Mouse (Mus musculus) midbrain, embryonic 16.5 days (tissue): ENCODE measurements around the gene Tspan9. TPM values are rescaled to one million over a fixed set of nuclear protein-coding genes. Genes with fewer than 3 reads are reported as not detected.

Experiments
- ATAC-seq: fragments of 200-750 bp; cut with Nextera tagmentation; 2 replicates; pipeline ENCODE4 v1.8.0; 2017; ENCODE audit warnings: moderate TSS enrichment
- H3K27ac ChIP-seq: fragments of 300-500 bp; sonication (generic); 2 replicates; pipeline ENCODE4 v1.5.1; 2014; ENCODE audit warnings: mild to moderate bottlenecking, low read length, mixed read lengths
- H3K27me3 ChIP-seq: fragments of 300-500 bp; sonication (generic); 2 replicates; pipeline ENCODE4 v1.6.1; 2014; ENCODE audit warnings: low read depth, low read length, mixed read lengths; ENCODE audit not compliant: control insufficient read depth, insufficient read depth
- H3K36me3 ChIP-seq: fragments of 300-500 bp; sonication (generic); 2 replicates; pipeline ENCODE4 v1.6.1; 2014; ENCODE audit warnings: mild to moderate bottlenecking, low read length, moderate library complexity, mixed read lengths; ENCODE audit not compliant: control insufficient read depth, insufficient read depth
- H3K4me1 ChIP-seq: fragments of 300-500 bp; sonication (generic); 2 replicates; pipeline ENCODE4 v1.6.1; 2014; ENCODE audit warnings: mild to moderate bottlenecking, low read length, mixed read lengths; ENCODE audit not compliant: control insufficient read depth, insufficient read depth
- H3K4me2 ChIP-seq: fragments of 300-500 bp; sonication (generic); 2 replicates; pipeline ENCODE4 v1.6.1; 2014; ENCODE audit warnings: mild to moderate bottlenecking, low read length, mixed read lengths
- H3K4me3 ChIP-seq: fragments of 300-500 bp; sonication (generic); 2 replicates; pipeline ENCODE4 v1.5.1; 2014; ENCODE audit warnings: low read depth, mild to moderate bottlenecking, low read length, moderate library complexity, mixed read lengths
- H3K9ac ChIP-seq: fragments of 300-500 bp; sonication (generic); 2 replicates; pipeline ENCODE4 v1.6.1; 2014; ENCODE audit warnings: low read depth, low read length, mixed read lengths
- H3K9me3 ChIP-seq: fragments of 300-500 bp; sonication (generic); replicated peaks from 2 replicates; pipeline ENCODE4 v1.6.1; 2014; ENCODE audit warnings: mild to moderate bottlenecking, low read length, mixed read lengths; ENCODE audit not compliant: control insufficient read depth, poor library complexity, severe bottlenecking
- WGBS: fragments of 180-500 bp; shearing (Covaris S2); extraction: QIAGEN DNeasy Blood & Tissue Kit; methylation state at CpG from one replicate; pipeline ENCODE4 v1.1.7; 2014; 5-methylcytosine and 5-hydroxymethylcytosine counted together
- polyA plus RNA-seq: library from polyadenylated mRNA; unstranded; fragments of >200 nt; fragmentation: Nextera tagmentation; extraction: Ambion mirVana; gene quantifications from 2 replicates; pipeline ENCODE4 v1.2.1, GENCODE M21; 2015

Gene Tspan9
- polyA plus RNA-seq, 1 experiment from 2014 or later, result 46.3 TPM

GRCm38 (mm10) chr6:127971931-127972330, 171.5 kb downstream of the Tspan9 start:
- no peak for ATAC-seq
- Histone ChIP-seq H3K4me3 (no peak overlapping the region), H3K9me3 (no peaks in the 10 kb centered on the region), H3K27me3 (no peaks in the 10 kb centered on the region), H3K4me2 (no peak overlapping the region), H3K4me1 (peaks cover 8% of the 10 kb centered on the region), H3K9ac (no peak overlapping the region), H3K36me3 (no peaks in the 10 kb centered on the region), H3K27ac (no peak overlapping the region)
- WGBS, result 92% methylated on average over 5 of the region's 5 CpGs

GRCm38 (mm10) chr6:127970848-127971247, 172.5 kb downstream of the Tspan9 start:
- no peak for ATAC-seq
- Histone ChIP-seq H3K9me3 (no peaks in the 10 kb centered on the region), H3K4me1 (peaks cover 8% of the 10 kb centered on the region), H3K4me2 (no peak overlapping the region), H3K27ac (no peak overlapping the region), H3K4me3 (no peak overlapping the region), H3K27me3 (no peaks in the 10 kb centered on the region), H3K36me3 (no peaks in the 10 kb centered on the region), H3K9ac (no peak overlapping the region)
- 50% methylated on average over 5 of the region's 5 CpGs for WGBS

GRCm38 (mm10) chr6:127970120-127970519, 173.3 kb downstream of the Tspan9 start:
- no peak overlapping the region for H3K4me2 ChIP-seq
- peaks cover 8% of the 10 kb centered on the region; the same call in 1 of the 2 replicates for H3K4me1 ChIP-seq
- ATAC-seq, result no peak
- H3K9ac ChIP-seq, result no peak overlapping the region
- no peaks in the 10 kb centered on the region for H3K36me3 ChIP-seq
- H3K27me3 ChIP-seq, result no peaks in the 10 kb centered on the region
- 6% methylated on average over 7 of the region's 7 CpGs for WGBS
- H3K27ac ChIP-seq, result no peak overlapping the region
- no peaks in the 10 kb centered on the region for H3K9me3 ChIP-seq
- no peak overlapping the region for H3K4me3 ChIP-seq

GRCm38 (mm10) chr6:127969709-127970108, 173.7 kb downstream of the Tspan9 start:
- Histone ChIP-seq H3K9ac (no peak overlapping the region), H3K4me1 (peaks cover 8% of the 10 kb centered on the region; the same call in 1 of the 2 replicates), H3K4me2 (no peak overlapping the region), H3K36me3 (no peaks in the 10 kb centered on the region), H3K4me3 (no peak overlapping the region), H3K27me3 (no peaks in the 10 kb centered on the region), H3K27ac (no peak overlapping the region), H3K9me3 (no peaks in the 10 kb centered on the region)
- ATAC-seq, result no peak; the same call in 1 of the 2 replicates
- WGBS, result 60% methylated on average over 7 of the region's 7 CpGs

GRCm38 (mm10) chr6:127965497-127965896, 177.9 kb downstream of the Tspan9 start:
- 29% methylated on average over 8 of the region's 8 CpGs for WGBS
- Histone ChIP-seq H3K4me3 (no peak overlapping the region), H3K27me3 (no peaks in the 10 kb centered on the region), H3K9me3 (no peaks in the 10 kb centered on the region), H3K36me3 (no peaks in the 10 kb centered on the region; the same call in 1 of the 2 replicates), H3K4me2 (no peak overlapping the region), H3K27ac (no peak overlapping the region), H3K4me1 (0 out of 2 replicates have a peak, but pooled peaks cover 2% of the 10 kb centered on the region), H3K9ac (no peak overlapping the region)
- ATAC-seq, result 0 out of 2 replicates have a peak, but pooled peaks have one; percentile 12

GRCm38 (mm10) chr6:127960203-127960602, 183.2 kb downstream of the Tspan9 start:
- no peaks in the 10 kb centered on the region for H3K9me3 ChIP-seq
- no peaks in the 10 kb centered on the region; the same call in 1 of the 2 replicates for H3K36me3 ChIP-seq
- H3K4me1 ChIP-seq, result no peaks in the 10 kb centered on the region
- H3K4me3 ChIP-seq, result no peak overlapping the region
- no peaks in the 10 kb centered on the region for H3K27me3 ChIP-seq
- H3K9ac ChIP-seq, result no peak overlapping the region
- no peak overlapping the region for H3K27ac ChIP-seq
- WGBS, result 87% methylated on average over 1 of the region's 1 CpGs
- ATAC-seq, result no peak
- H3K4me2 ChIP-seq, result no peak overlapping the region

GRCm38 (mm10) chr6:127956172-127956571, 187.2 kb downstream of the Tspan9 start:
- no peaks in the 10 kb centered on the region for H3K36me3 ChIP-seq
- H3K9me3 ChIP-seq, result no peaks in the 10 kb centered on the region
- 92% methylated on average over 5 of the region's 5 CpGs for WGBS
- no peak overlapping the region for H3K9ac ChIP-seq
- no peak for ATAC-seq
- no peaks in the 10 kb centered on the region for H3K4me1 ChIP-seq
- H3K4me3 ChIP-seq, result no peak overlapping the region
- no peak overlapping the region for H3K4me2 ChIP-seq
- no peak overlapping the region for H3K27ac ChIP-seq
- H3K27me3 ChIP-seq, result no peaks in the 10 kb centered on the region

GRCm38 (mm10) chr6:127953071-127953470, 190.3 kb downstream of the Tspan9 start:
- Histone ChIP-seq H3K27ac (no peak overlapping the region), H3K9ac (no peak overlapping the region), H3K9me3 (no peaks in the 10 kb centered on the region), H3K4me1 (no peaks in the 10 kb centered on the region), H3K27me3 (no peaks in the 10 kb centered on the region), H3K4me3 (no peak overlapping the region), H3K36me3 (no peaks in the 10 kb centered on the region), H3K4me2 (no peak overlapping the region)
- 83% methylated on average over 4 of the region's 4 CpGs for WGBS
- no peak for ATAC-seq

GRCm38 (mm10) chr6:127949885-127950284, 193.5 kb downstream of the Tspan9 start:
- no peaks in the 10 kb centered on the region for H3K4me1 ChIP-seq
- WGBS, result 87% methylated on average over 7 of the region's 7 CpGs
- H3K27me3 ChIP-seq, result no peaks in the 10 kb centered on the region
- no peaks in the 10 kb centered on the region for H3K9me3 ChIP-seq
- H3K4me3 ChIP-seq, result no peak overlapping the region
- no peak overlapping the region for H3K4me2 ChIP-seq
- H3K9ac ChIP-seq, result no peak overlapping the region
- H3K27ac ChIP-seq, result no peak overlapping the region
- no peaks in the 10 kb centered on the region for H3K36me3 ChIP-seq
- ATAC-seq, result no peak
